Mouse (Mus musculus) frontal cortex, adult (tissue): ENCODE measurements around the gene Slc29a3.
A peak's percentile ranks its signal among the peaks of the same experiment; 100 is the strongest.

ENCODE experiments used
- ATAC-seq: cut with Nextera tagmentation; 2 replicates; pipeline ENCODE4 v1.9.2; 2017; ENCODE audit warnings: mild to moderate bottlenecking, moderate library complexity, mixed read lengths; ENCODE audit not compliant: low TSS enrichment

Gene Slc29a3

GRCm38 (mm10) chr10:60752040-60753020 lies at the start of gene Slc29a3:
Slc29a3 (minus strand) TSS chr10:60752794.
- peak; percentile 97 for ATAC-seq

- ATAC-seq = no peak
Measured at GRCm38 (mm10) chr10:60801898-60802412, 49.4 kb upstream of the Slc29a3 start.

- no peak for ATAC-seq
Measured at GRCm38 (mm10) chr10:60801168-60801897, 48.7 kb upstream of the Slc29a3 start.

GRCm38 (mm10) chr10:60800295-60801167 lies 47.9 kb upstream of the Slc29a3 start:
- ATAC-seq = no peak

- ATAC-seq = no peak
Measured at GRCm38 (mm10) chr10:60797682-60798422, 45.3 kb upstream of the Slc29a3 start.

GRCm38 (mm10) chr10:60796474-60796873 lies 43.9 kb upstream of the Slc29a3 start:
- no peak for ATAC-seq

- no peak for ATAC-seq
Measured at GRCm38 (mm10) chr10:60796028-60796427, 43.4 kb upstream of the Slc29a3 start.

- no peak for ATAC-seq
Measured at GRCm38 (mm10) chr10:60794792-60795191, 42.2 kb upstream of the Slc29a3 start.

GRCm38 (mm10) chr10:60794374-60794773 lies 41.8 kb upstream of the Slc29a3 start:
- ATAC-seq = peak; percentile 59

- peak; percentile 44 for ATAC-seq
Measured at GRCm38 (mm10) chr10:60792841-60793240, 40.2 kb upstream of the Slc29a3 start.

GRCm38 (mm10) chr10:60792365-60792764 lies 39.8 kb upstream of the Slc29a3 start:
- ATAC-seq = no peak

GRCm38 (mm10) chr10:60790912-60791311 lies 38.3 kb upstream of the Slc29a3 start:
- no peak for ATAC-seq

GRCm38 (mm10) chr10:60787303-60788074 lies 34.9 kb upstream of the Slc29a3 start:
- ATAC-seq = 0 out of 2 replicates have a peak, but pooled peaks have one; percentile 31

- ATAC-seq = no peak
Measured at GRCm38 (mm10) chr10:60783608-60784007, 31.0 kb upstream of the Slc29a3 start.

GRCm38 (mm10) chr10:60779628-60780027 lies 27.0 kb upstream of the Slc29a3 start:
- ATAC-seq = peak; percentile 57; the same call in 1 of the 2 replicates

GRCm38 (mm10) chr10:60778542-60778941 lies 25.9 kb upstream of the Slc29a3 start:
- ATAC-seq = peak; percentile 50; the same call in 1 of the 2 replicates

GRCm38 (mm10) chr10:60775473-60775872 lies 22.9 kb upstream of the Slc29a3 start:
- no peak for ATAC-seq

GRCm38 (mm10) chr10:60774616-60775015 lies 22.0 kb upstream of the Slc29a3 start:
- ATAC-seq = no peak

- no peak for ATAC-seq
Measured at GRCm38 (mm10) chr10:60770855-60771254, 18.3 kb upstream of the Slc29a3 start.

- ATAC-seq = no peak
Measured at GRCm38 (mm10) chr10:60768614-60769013, 16.0 kb upstream of the Slc29a3 start.
